Mouse (Mus musculus) forebrain, embryonic 10.5 days (tissue): ENCODE data around the gene Cinp. TPM values are rescaled to one million over a fixed set of nuclear protein-coding genes. Genes with fewer than 3 reads are reported as not detected.

Source experiments
- DNase-seq: peaks from one replicate; pipeline ENCODE4 v3.0.0-alpha.2; 2017; ENCODE audit warnings: low spot score; ENCODE audit errors: extremely low spot score
- H3K27ac ChIP-seq: fragments of 300-500 bp; sonication (generic); 2 replicates; pipeline ENCODE4 v1.5.1; 2016; ENCODE audit warnings: mild to moderate bottlenecking
- H3K27me3 ChIP-seq: fragments of 300-500 bp; sonication (generic); 2 replicates; pipeline ENCODE4 v1.6.1; 2016; ENCODE audit warnings: mild to moderate bottlenecking; ENCODE audit not compliant: poor library complexity, severe bottlenecking
- H3K36me3 ChIP-seq: fragments of 300-500 bp; sonication (generic); replicated peaks from 2 replicates; pipeline ENCODE4 v1.6.1; 2016; ENCODE audit warnings: mild to moderate bottlenecking, moderate library complexity
- H3K4me1 ChIP-seq: fragments of 300-500 bp; sonication (generic); 2 replicates; pipeline ENCODE4 v1.6.1; 2016
- H3K4me3 ChIP-seq: fragments of 300-500 bp; sonication (generic); 2 replicates; pipeline ENCODE4 v1.5.1; 2016; ENCODE audit warnings: mild to moderate bottlenecking, moderate library complexity
- H3K9me3 ChIP-seq: fragments of 300-500 bp; sonication (generic); 2 replicates; pipeline ENCODE4 v1.6.1; 2016; ENCODE audit warnings: mild to moderate bottlenecking, moderate library complexity
- WGBS: fragments of 180-500 bp; shearing (Covaris S2); methylation state at CpG from one replicate; pipeline ENCODE4 v1.1.7; 2016; 5-methylcytosine and 5-hydroxymethylcytosine counted together
- polyA plus RNA-seq: library from polyadenylated mRNA; unstranded; fragments of >200 nt; fragmentation: Nextera tagmentation; extraction: Ambion mirVana; gene quantifications from 2 replicates; pipeline ENCODE4 v1.2.1, GENCODE M21; 2016

Cinp gene
- polyA plus RNA-seq, 1 experiment from 2014 or later = 99.6 TPM

DNA sequence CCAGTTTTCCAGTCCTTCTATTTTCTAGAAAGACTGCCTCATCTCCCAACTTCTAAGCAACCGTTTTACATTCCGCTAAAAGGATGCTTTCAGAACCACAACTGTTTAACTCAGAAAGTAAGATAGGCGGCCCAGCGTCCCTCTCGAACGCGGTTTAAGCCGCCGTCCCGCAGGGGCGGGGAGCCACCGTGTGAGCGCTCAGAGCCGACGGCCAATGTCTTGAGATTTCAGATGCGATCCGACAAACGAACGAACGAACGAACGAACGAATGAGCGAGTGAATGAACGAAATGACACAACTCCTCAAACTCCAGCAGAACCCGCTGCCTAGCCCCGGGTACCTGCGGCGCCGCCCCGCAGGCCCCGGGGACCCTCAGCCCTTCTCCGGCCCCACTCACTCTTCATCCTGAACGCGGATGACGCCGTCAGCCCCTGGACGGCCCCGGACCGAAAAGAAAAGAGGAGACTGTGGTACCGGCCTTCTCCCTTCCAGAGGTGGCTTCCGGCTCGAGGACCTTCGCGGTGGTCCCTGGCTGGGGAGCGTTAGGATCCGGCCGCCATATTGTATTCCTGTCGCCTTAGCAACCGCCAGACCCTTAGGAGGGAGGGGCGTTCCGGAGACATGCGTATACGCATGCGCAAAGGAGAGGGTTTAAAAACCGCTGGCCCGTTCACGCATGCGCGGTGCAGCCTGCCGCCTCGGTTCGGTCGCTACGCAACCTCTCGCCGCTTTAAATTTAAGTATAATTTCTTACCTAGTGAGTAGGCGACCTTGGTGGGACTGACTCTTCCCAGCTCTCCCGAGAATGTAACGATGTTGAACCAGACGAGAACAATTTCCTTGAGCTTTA, 48.4 kb downstream of the Cinp start, which contains the start of gene Mok:
Gene Mok, minus strand, starts transcription at position 592 of the 851 bp plus-strand sequence.
- peak within 1 kb of the TSS; percentile 80 for H3K27ac ChIP-seq

GRCm38 (mm10) chr12:110837850-110838249, 51.1 kb downstream of the Cinp start:
- DNase-seq = no peak
- no peaks in the 10 kb centered on the region for H3K9me3 ChIP-seq
- H3K4me3 ChIP-seq = no peak overlapping the region
- H3K36me3 ChIP-seq = no peaks in the 10 kb centered on the region
- H3K27me3 ChIP-seq = peaks cover 11% of the 10 kb centered on the region; the same call in 1 of the 2 replicates
- H3K27ac ChIP-seq = peak overlapping the region; percentile 86; the same call in 1 of the 2 replicates
- WGBS = 86% methylated on average over 8 of the region's 8 CpGs
- H3K4me1 ChIP-seq = peaks cover 40% of the 10 kb centered on the region

More for the DNA sequence above, 48.4 kb downstream of the Cinp start, which contains the start of gene Mok:
- peak; percentile 97 for DNase-seq
- Histone ChIP-seq H3K9me3 (no peaks in the 10 kb centered on the region), H3K36me3 (no peaks in the 10 kb centered on the region), H3K4me3 (peak within 1 kb of the TSS; percentile 74), H3K4me1 (peaks cover 55% of the 10 kb centered on the region), H3K27me3 (peaks cover 31% of the 10 kb centered on the region)
- WGBS = under 1% methylated on average over 71 of the region's 71 CpGs

- Histone ChIP-seq H3K4me3 (peak overlapping the region; percentile 32; the same call in 1 of the 2 replicates), H3K9me3 (no peaks in the 10 kb centered on the region), H3K27me3 (peaks cover 11% of the 10 kb centered on the region; the same call in 1 of the 2 replicates), H3K27ac (peak overlapping the region; percentile 86), H3K4me1 (peaks cover 40% of the 10 kb centered on the region), H3K36me3 (no peaks in the 10 kb centered on the region)
- no peak for DNase-seq
- 32% methylated on average over 5 of the region's 5 CpGs for WGBS
Observed at GRCm38 (mm10) chr12:110837192-110837841, 51.6 kb downstream of the Cinp start.

DNA sequence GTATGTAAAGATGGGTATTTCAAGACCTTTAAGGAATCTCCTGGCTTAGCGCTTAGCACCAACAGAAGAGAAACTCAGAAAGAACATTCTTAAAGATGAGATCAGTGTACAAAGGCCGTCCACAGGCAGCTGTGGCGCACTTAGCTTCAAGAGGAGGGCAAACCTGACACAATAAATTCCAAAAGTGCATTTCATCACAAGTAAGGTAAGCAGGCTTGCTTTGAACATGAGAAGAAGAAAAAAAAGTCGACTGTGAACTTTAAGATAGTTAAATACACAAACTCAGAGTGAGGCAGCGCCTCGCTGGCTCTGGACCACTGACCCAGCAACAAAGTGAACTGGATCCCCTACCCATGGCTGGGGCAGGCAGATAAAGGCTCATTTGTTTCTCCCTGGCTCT, 52.2 kb downstream of the Cinp start:
- DNase-seq = no peak
- H3K4me3 ChIP-seq = peak overlapping the region; percentile 32; the same call in 1 of the 2 replicates
- no peaks in the 10 kb centered on the region for H3K9me3 ChIP-seq
- H3K4me1 ChIP-seq = peaks cover 40% of the 10 kb centered on the region
- peak overlapping the region; percentile 86 for H3K27ac ChIP-seq
- no peaks in the 10 kb centered on the region; the same call in 1 of the 2 replicates for H3K36me3 ChIP-seq
- 52% methylated on average over 6 of the region's 6 CpGs for WGBS
- peaks cover 11% of the 10 kb centered on the region; the same call in 1 of the 2 replicates for H3K27me3 ChIP-seq

- Histone ChIP-seq H3K9me3 (no peaks in the 10 kb centered on the region), H3K36me3 (no peaks in the 10 kb centered on the region; the same call in 1 of the 2 replicates), H3K27ac (no peak overlapping the region), H3K27me3 (peaks cover 11% of the 10 kb centered on the region; the same call in 1 of the 2 replicates), H3K4me3 (no peak overlapping the region), H3K4me1 (peaks cover 32% of the 10 kb centered on the region)
- no peak for DNase-seq
- WGBS = 95% methylated on average over 3 of the region's 3 CpGs
Observed at GRCm38 (mm10) chr12:110835182-110835581, 53.8 kb downstream of the Cinp start.

- Histone ChIP-seq H3K4me3 (no peak overlapping the region), H3K9me3 (no peaks in the 10 kb centered on the region), H3K27ac (no peak overlapping the region), H3K36me3 (peaks cover 4% of the 10 kb centered on the region), H3K27me3 (no peaks in the 10 kb centered on the region), H3K4me1 (peaks cover 4% of the 10 kb centered on the region; the same call in 1 of the 2 replicates)
- DNase-seq = no peak
- 86% methylated on average over 9 of the region's 11 CpGs for WGBS
Observed at GRCm38 (mm10) chr12:110830293-110831024, 58.5 kb downstream of the Cinp start.

- Histone ChIP-seq H3K27ac (no peak overlapping the region), H3K27me3 (no peaks in the 10 kb centered on the region), H3K36me3 (peaks cover 4% of the 10 kb centered on the region), H3K9me3 (no peaks in the 10 kb centered on the region), H3K4me1 (no peaks in the 10 kb centered on the region), H3K4me3 (no peak overlapping the region)
- DNase-seq = no peak
- WGBS = 96% methylated on average over 4 of the region's 4 CpGs
Observed at GRCm38 (mm10) chr12:110828908-110829307, 60.0 kb downstream of the Cinp start.

Other genes with a start within 250 kb of the Cinp start
- not detected in 2 replicates for gene 1700001K19Rik, start 206.5 kb downstream of the Cinp start, polyA plus RNA-seq
- 1,260 and 1,271 TPM in 2 replicates for gene Hsp90aa1, start 186.4 kb downstream of the Cinp start, polyA plus RNA-seq
- 22.5 and 23.5 TPM in 2 replicates for gene Wdr20, start 151.2 kb downstream of the Cinp start, polyA plus RNA-seq
- 11.7 and 12.0 TPM in 2 replicates for gene Mok, start 48.2 kb downstream of the Cinp start, polyA plus RNA-seq
- 4.2 and 5.2 TPM in 2 replicates for gene Zfp839, start 38.9 kb downstream of the Cinp start, polyA plus RNA-seq
- gene Tecpr2, start 119 bp upstream of the Cinp start, polyA plus RNA-seq = 6.6 and 7.2 TPM in 2 replicates
- 20.4 and 20.8 TPM in 2 replicates for gene Ankrd9, start 89.9 kb upstream of the Cinp start, polyA plus RNA-seq
- gene Rcor1, start 150.2 kb upstream of the Cinp start, polyA plus RNA-seq = 7.0 and 8.4 TPM in 2 replicates